Mouse (Mus musculus) intestine, embryonic 16.5 days (tissue): ENCODE measurements at regions not wholly inside any gene's neighbourhood (a gene's known extent, or its start where the extent isn't known, plus 50 kb on each side); places are given as distances from the start of the nearest gene placed in this dataset.

Experiments used
- ATAC-seq: fragments of 200-750 bp; cut with Nextera tagmentation; 2 replicates; pipeline ENCODE4 v1.8.0; 2017; ENCODE audit warnings: moderate TSS enrichment, moderate library complexity
- H3K27ac ChIP-seq: fragments of 300-500 bp; sonication (generic); 2 replicates; pipeline ENCODE4 v1.5.1; 2014; ENCODE audit warnings: mild to moderate bottlenecking, low read length
- H3K27me3 ChIP-seq: fragments of 300-500 bp; sonication (generic); replicated peaks from 2 replicates; pipeline ENCODE4 v1.6.1; 2014; ENCODE audit warnings: low read length, control low read depth, mixed read lengths; ENCODE audit not compliant: control insufficient read depth, insufficient read depth
- H3K36me3 ChIP-seq: fragments of 300-500 bp; sonication (generic); 2 replicates; pipeline ENCODE4 v1.6.1; 2014; ENCODE audit warnings: low read length, control low read depth; ENCODE audit not compliant: control insufficient read depth, insufficient read depth
- H3K4me1 ChIP-seq: fragments of 300-500 bp; sonication (generic); 2 replicates; pipeline ENCODE4 v1.6.1; 2014; ENCODE audit warnings: low read length, control low read depth, mixed read lengths; ENCODE audit not compliant: control insufficient read depth, insufficient read depth
- H3K4me2 ChIP-seq: fragments of 300-500 bp; sonication (generic); 2 replicates; pipeline ENCODE4 v1.6.1; 2014; ENCODE audit warnings: low read depth, low read length, control low read depth
- H3K4me3 ChIP-seq: fragments of 300-500 bp; sonication (generic); 2 replicates; pipeline ENCODE4 v1.5.1; 2014; ENCODE audit warnings: mild to moderate bottlenecking, low read length
- H3K9ac ChIP-seq: fragments of 300-500 bp; sonication (generic); 2 replicates; pipeline ENCODE4 v1.6.1; 2014; ENCODE audit warnings: low read depth, low read length
- H3K9me3 ChIP-seq: fragments of 300-500 bp; sonication (generic); 2 replicates; pipeline ENCODE4 v1.6.1; 2016; ENCODE audit warnings: low read length, control low read depth; ENCODE audit not compliant: control insufficient read depth
- WGBS: fragments of 180-500 bp; shearing (Covaris S2); extraction: QIAGEN DNeasy Blood & Tissue Kit; methylation state at CpG from one replicate; pipeline ENCODE4 v1.1.7; 2014; 5-methylcytosine and 5-hydroxymethylcytosine counted together

DNA sequence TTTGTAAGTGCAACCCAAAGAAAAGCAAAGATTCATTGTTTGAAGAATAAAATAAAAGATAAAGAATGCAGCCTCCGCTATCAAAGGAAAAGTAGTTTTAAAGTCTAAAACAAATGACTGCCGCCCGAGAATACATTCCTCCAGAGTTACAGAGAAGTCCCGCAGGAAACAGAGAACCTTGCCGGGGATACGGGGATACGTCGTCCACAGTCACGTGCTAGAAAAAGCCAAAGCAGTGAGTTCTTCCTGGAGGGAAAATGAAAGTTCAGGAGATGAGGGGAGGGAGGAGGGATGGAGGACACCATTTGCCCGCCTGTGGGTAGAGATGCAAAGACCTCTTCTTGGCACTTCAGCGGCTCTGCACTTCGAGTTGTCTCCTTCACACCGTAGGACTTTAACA is 68.0 kb upstream of the Kctd3 start:
- WGBS = 66% methylated on average over 13 of the region's 13 CpGs
- Histone ChIP-seq H3K4me3 (no peak overlapping the region), H3K36me3 (no peaks in the 10 kb centered on the region), H3K27ac (no peak overlapping the region), H3K9ac (no peak overlapping the region), H3K4me1 (no peaks in the 10 kb centered on the region), H3K9me3 (no peaks in the 10 kb centered on the region), H3K27me3 (no peaks in the 10 kb centered on the region), H3K4me2 (no peak overlapping the region)
- ATAC-seq = no peak

DNA sequence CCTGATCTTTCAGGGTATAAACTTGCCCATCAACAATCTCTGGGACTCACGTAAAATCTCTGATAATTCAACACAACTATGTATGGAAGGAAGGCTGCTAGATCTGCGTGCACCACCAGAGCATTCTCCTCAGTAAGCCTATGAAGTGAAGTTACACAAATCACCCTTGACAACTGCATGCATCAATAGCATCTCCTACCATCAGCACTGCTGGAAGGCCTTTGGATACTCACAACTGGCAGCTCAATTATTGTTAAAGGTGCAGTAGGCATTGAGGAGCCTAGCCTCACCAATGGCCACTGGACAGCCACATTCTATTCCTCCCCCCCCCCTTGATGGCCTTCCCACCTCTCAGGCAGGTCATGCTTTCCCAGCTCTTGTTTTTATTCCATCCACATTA is 64.9 kb upstream of the Kctd3 start:
- Histone ChIP-seq H3K9ac (no peak overlapping the region), H3K4me1 (no peaks in the 10 kb centered on the region), H3K4me3 (no peak overlapping the region), H3K27me3 (no peaks in the 10 kb centered on the region), H3K4me2 (no peak overlapping the region), H3K27ac (no peak overlapping the region), H3K36me3 (no peaks in the 10 kb centered on the region), H3K9me3 (no peaks in the 10 kb centered on the region)
- WGBS = 81% methylated on average over 2 of the region's 2 CpGs
- ATAC-seq = no peak

DNA sequence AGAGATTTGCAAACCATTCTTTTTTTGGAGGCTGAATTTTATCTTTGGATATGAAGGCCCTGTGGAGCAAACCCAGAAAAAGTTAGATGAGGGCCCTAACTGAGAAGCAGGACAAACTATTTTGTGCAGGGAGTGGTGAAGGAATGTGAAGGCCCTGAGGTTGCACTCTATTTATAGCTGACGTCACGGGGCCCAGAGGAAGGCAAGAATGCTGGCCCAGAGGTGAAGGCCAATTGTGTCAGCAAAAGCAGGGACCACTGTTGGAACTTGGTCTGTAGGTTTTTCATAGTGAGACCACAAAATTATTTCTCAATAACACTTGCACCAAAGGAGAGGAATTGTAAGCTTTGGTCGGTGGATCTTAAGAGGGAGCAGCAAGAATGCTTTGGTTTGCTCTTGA is 60.6 kb upstream of the Kctd3 start:
- H3K9ac ChIP-seq = no peak overlapping the region
- H3K4me2 ChIP-seq = no peak overlapping the region
- H3K27me3 ChIP-seq = no peaks in the 10 kb centered on the region
- WGBS = 54% methylated on average over 3 of the region's 3 CpGs
- H3K9me3 ChIP-seq = no peaks in the 10 kb centered on the region
- no peak for ATAC-seq
- no peak overlapping the region for H3K27ac ChIP-seq
- H3K36me3 ChIP-seq = no peaks in the 10 kb centered on the region
- no peak overlapping the region for H3K4me3 ChIP-seq
- no peaks in the 10 kb centered on the region for H3K4me1 ChIP-seq

DNA sequence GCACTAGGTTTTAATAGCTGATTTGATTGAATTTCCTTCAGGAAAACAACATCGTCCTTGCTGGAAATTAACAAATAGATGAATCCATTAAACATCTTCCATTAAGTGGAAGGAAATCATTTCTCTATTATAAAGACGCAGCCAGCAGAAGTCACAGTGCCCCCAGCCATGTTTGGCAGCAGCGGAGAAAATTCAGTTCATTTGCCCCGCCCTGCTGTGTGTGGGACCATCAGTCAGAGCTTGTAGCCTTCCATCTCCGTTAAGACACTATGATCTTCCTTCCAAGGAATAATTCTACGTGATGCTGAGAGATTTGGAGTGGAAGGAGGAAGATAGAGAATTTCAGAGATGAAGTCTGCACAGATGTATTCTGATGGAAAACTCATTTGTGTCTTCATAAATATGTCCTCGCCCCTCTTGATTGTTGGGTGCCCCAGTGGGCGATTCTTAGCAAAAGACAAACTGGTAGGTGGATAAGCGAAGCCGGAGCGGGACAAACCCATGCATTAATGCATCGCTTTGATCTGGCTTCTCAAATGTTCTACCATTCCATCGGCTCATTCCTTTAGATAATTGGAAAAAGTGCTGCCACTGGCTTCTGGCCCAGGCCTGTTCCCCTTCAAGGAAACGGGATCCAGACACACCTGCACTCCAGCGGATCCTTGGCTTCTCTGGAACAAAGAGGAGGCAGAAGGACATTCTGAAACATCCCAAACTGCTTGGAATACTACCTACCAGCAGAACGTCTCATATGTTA is 59.7 kb upstream of the Kctd3 start:
- no peak overlapping the region for H3K4me3 ChIP-seq
- no peak overlapping the region for H3K4me2 ChIP-seq
- H3K9me3 ChIP-seq = no peaks in the 10 kb centered on the region
- 78% methylated on average over 16 of the region's 16 CpGs for WGBS
- H3K27me3 ChIP-seq = no peaks in the 10 kb centered on the region
- no peak for ATAC-seq
- no peak overlapping the region for H3K9ac ChIP-seq
- H3K36me3 ChIP-seq = no peaks in the 10 kb centered on the region
- H3K4me1 ChIP-seq = no peaks in the 10 kb centered on the region
- H3K27ac ChIP-seq = no peak overlapping the region

DNA sequence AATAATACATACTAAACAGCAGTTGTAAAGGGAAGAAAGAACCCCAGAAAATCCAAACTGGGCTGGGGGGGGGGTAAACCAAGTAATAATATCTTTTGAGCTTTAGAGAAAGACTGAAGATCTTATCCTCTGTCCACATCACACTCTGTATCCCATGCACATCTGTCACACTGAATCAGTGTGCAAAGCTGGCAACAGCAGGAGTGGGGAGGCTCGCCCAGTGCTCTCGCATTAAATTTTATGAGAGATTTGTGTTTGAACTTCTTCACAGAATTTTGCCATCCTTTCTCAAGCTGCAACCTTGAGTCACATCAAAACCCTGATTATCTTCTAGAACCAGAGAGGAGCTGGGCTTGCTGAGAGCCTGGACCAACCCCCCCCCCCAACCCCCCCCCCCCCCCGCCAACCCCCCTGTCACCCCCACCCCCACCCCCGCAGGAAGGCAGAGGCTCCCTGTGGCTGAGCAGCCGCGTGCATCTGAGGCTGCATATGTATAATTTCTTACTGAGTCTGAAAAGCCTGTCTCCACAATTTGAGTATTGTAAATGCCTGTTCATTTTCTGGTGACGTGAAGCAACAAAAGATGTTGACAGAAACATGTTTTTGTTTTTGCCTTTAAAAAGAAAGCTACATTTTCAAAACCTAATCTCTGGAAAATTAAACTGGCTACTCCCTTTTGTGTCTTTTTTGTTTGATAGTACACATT is 59.0 kb upstream of the Kctd3 start:
- H3K27ac ChIP-seq = no peak overlapping the region

DNA sequence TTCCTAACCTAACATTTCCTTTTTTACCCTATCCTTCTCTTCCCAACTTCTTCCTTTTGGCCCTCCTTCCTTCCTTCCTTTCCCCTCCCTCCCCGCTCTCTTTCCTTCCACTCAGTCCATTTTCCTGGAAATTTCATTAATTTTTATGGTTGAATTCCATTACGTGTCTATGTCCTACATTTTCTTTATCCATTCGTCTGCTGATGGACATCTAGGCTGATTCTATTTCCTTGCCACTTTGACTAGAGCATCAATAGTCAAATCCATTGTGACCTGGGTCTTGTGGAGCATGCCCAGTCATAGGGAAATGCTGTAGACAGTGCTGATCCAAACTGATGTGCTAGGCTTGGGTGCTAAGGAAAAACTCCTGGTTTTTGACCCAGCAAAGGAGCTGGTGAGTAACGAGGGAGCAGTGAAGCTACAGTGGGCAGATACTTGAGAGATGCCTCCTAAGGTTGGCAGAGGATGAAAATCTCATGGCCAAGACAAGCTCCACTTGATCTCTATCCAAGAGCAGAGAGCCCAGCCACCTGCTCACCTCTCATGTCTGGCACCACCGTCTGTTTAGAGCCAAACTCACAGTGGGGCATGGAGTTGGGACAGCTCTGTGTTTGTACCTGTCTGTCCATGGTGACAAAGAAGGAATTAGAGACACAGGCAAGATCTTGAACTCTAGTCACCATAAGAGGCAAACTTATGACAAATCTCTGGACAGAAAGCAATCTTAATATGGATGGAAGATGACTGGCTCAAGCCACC is 57.7 kb upstream of the Kctd3 start:
- Histone ChIP-seq H3K9me3 (no peaks in the 10 kb centered on the region), H3K9ac (no peak overlapping the region), H3K27me3 (no peaks in the 10 kb centered on the region), H3K27ac (no peak overlapping the region), H3K36me3 (no peaks in the 10 kb centered on the region), H3K4me3 (no peak overlapping the region), H3K4me1 (no peaks in the 10 kb centered on the region), H3K4me2 (no peak overlapping the region)
- 81% methylated on average over 5 of the region's 5 CpGs for WGBS
- no peak for ATAC-seq

More for the DNA sequence above, 59.0 kb upstream of the Kctd3 start:
- Histone ChIP-seq H3K9me3 (no peaks in the 10 kb centered on the region), H3K9ac (no peak overlapping the region), H3K27me3 (no peaks in the 10 kb centered on the region), H3K4me1 (no peaks in the 10 kb centered on the region), H3K36me3 (no peaks in the 10 kb centered on the region), H3K4me3 (no peak overlapping the region), H3K4me2 (no peak overlapping the region)
- WGBS = 41% methylated on average over 6 of the region's 7 CpGs
- no peak for ATAC-seq

DNA sequence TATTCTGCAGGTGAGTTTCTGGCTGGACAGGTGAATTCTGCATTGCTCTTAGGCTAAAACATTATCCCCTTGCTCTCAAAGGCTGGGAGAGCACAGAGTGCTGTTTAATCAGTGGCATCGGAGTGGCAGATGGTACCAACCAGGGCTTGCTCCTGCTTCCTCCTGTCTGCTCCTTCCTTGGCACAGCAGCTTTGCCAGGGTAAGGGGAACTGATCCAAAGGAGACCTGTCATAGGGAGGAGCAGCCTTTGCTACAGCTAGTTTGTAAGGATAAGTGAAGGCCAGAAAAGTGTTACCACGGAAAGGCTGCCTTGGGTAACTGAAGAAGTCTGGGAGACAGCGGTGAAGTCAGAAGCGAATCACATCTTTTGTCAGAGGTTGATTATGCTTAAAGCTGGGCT is 57.0 kb upstream of the Kctd3 start:
- 91% methylated on average over 4 of the region's 4 CpGs for WGBS
- no peaks in the 10 kb centered on the region for H3K36me3 ChIP-seq
- ATAC-seq = no peak
- H3K4me2 ChIP-seq = no peak overlapping the region
- no peaks in the 10 kb centered on the region for H3K27me3 ChIP-seq
- no peak overlapping the region for H3K9ac ChIP-seq
- no peak overlapping the region for H3K27ac ChIP-seq
- H3K9me3 ChIP-seq = no peaks in the 10 kb centered on the region
- H3K4me1 ChIP-seq = no peaks in the 10 kb centered on the region
- H3K4me3 ChIP-seq = no peak overlapping the region

DNA sequence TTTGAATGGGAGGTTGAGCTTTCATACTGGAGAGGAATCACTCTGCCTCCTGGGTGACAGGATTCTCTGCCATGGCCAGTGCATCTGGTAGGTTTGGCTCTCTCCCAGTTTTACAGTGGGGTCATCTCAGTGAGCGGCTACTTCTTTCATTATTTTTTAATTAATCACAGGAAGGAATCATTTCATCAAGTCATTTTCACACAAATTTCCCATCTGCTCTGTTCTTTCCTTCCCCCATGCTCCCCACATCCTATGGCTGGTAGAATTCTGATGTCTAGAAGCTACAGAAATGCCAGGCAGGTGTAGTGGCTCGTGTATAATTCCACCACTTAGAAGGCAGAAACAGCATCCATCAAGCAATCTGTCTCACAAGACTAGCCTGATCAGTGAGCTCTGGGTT is 56.1 kb upstream of the Kctd3 start:
- H3K36me3 ChIP-seq = no peaks in the 10 kb centered on the region
- H3K27ac ChIP-seq = no peak overlapping the region
- H3K4me2 ChIP-seq = no peak overlapping the region
- H3K27me3 ChIP-seq = no peaks in the 10 kb centered on the region
- no peak overlapping the region for H3K9ac ChIP-seq
- 66% methylated on average over 2 of the region's 2 CpGs for WGBS
- no peak for ATAC-seq
- no peaks in the 10 kb centered on the region for H3K4me1 ChIP-seq
- H3K4me3 ChIP-seq = no peak overlapping the region
- no peaks in the 10 kb centered on the region for H3K9me3 ChIP-seq

DNA sequence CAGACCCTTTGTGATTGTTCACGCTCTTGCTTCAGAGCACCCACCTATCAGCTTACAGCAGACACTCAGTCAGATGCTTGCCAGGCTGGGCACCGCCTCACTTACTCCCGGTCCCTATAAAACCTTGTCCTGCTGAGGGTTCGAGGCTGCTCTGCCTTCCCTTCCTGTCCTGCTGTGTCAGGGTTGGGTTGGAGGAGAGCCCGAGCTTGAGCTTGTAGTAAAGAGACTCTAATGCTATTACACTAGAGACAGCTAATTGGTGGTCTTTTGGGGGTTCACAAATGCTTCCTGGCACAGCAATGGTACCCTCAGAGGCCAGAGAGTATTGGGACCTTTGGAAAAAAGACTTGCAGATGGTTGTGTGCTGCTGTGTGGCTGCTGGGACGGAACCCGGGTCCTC is 55.6 kb upstream of the Kctd3 start:
- 83% methylated on average over 7 of the region's 7 CpGs for WGBS
- H3K27ac ChIP-seq = no peak overlapping the region
- no peak overlapping the region for H3K4me3 ChIP-seq
- no peak overlapping the region for H3K4me2 ChIP-seq
- H3K4me1 ChIP-seq = no peaks in the 10 kb centered on the region
- no peaks in the 10 kb centered on the region for H3K9me3 ChIP-seq
- no peak for ATAC-seq
- no peak overlapping the region for H3K9ac ChIP-seq
- no peaks in the 10 kb centered on the region for H3K36me3 ChIP-seq
- H3K27me3 ChIP-seq = no peaks in the 10 kb centered on the region
